Mouse (Mus musculus) brown adipose tissue, adult 24 weeks (tissue): ENCODE measurements around the gene Kyat1. TPM values are rescaled to one million over a fixed set of nuclear protein-coding genes. Genes with fewer than 3 reads are reported as not detected.
A peak's percentile ranks its signal among the peaks of the same experiment; 100 is the strongest.
"Not testable (repeated sequence)": the region's sequence is repeated elsewhere in the genome, so short reads cannot be mapped to it uniquely, and the experiment has no call there.

Experiments used
- H3K27ac ChIP-seq: fragments of 200-500 bp; replicated peaks from 2 replicates; pipeline ENCODE4 v1.5.1; 2012; ENCODE audit warnings: low read depth, mild to moderate bottlenecking, low read length
- H3K4me1 ChIP-seq: fragments of 200-500 bp; 2 replicates; pipeline ENCODE4 v1.6.1; 2012; ENCODE audit warnings: low read length, mixed read lengths; ENCODE audit not compliant: control insufficient read depth, insufficient read depth, insufficient read length
- H3K4me3 ChIP-seq: fragments of 200-500 bp; 2 replicates; pipeline ENCODE4 v1.5.1; 2012; ENCODE audit warnings: low read depth, mild to moderate bottlenecking, low read length, moderate library complexity; ENCODE audit not compliant: insufficient read depth
- polyA plus RNA-seq: library from polyadenylated mRNA; stranded (reverse); fragments of >200 nt; gene quantifications from 2 replicates; pipeline ENCODE4 v1.2.4, GENCODE M21; 2012; ENCODE audit not compliant: missing spikeins, insufficient read depth, insufficient read length

The Kyat1 gene
- polyA plus RNA-seq, 1 experiment, result 19.1 TPM

- Histone ChIP-seq H3K4me1 (peaks cover 3% of the 10 kb centered on the region; the same call in 1 of the 2 replicates), H3K4me3 (peak within 1 kb of the TSS; percentile 72), H3K27ac (peak within 1 kb of the TSS; percentile 60)
These were observed 34.2 kb downstream of the Kyat1 start, which contains the start of gene Endog for GRCm38 (mm10) chr2:30171371-30171996. TSS of gene Endog (plus strand) at chr2:30171493.

- no peak overlapping the region for H3K4me3 ChIP-seq
- H3K4me1 ChIP-seq, result no peaks in the 10 kb centered on the region
- no peak overlapping the region for H3K27ac ChIP-seq
These were observed 39.0 kb downstream of the Kyat1 start for GRCm38 (mm10) chr2:30166677-30167076.

GRCm38 (mm10) chr2:30164340-30164932 lies 41.2 kb downstream of the Kyat1 start:
- no peak overlapping the region for H3K27ac ChIP-seq
- no peaks in the 10 kb centered on the region for H3K4me1 ChIP-seq
- H3K4me3 ChIP-seq, result no peak overlapping the region

- Histone ChIP-seq H3K4me3 (no peak overlapping the region), H3K27ac (no peak overlapping the region), H3K4me1 (no peaks in the 10 kb centered on the region)
These were observed 43.8 kb downstream of the Kyat1 start for GRCm38 (mm10) chr2:30161809-30162208.

GRCm38 (mm10) chr2:30159871-30160270 lies 45.8 kb downstream of the Kyat1 start:
- H3K4me3 ChIP-seq, H3K4me1 ChIP-seq, H3K27ac ChIP-seq: not testable (repeated sequence)

GRCm38 (mm10) chr2:30152616-30153015 lies 53.0 kb downstream of the Kyat1 start:
- peak overlapping the region; percentile 15 for H3K27ac ChIP-seq
- H3K4me1 ChIP-seq, result peaks cover 10% of the 10 kb centered on the region
- no peak overlapping the region for H3K4me3 ChIP-seq

- no peak overlapping the region for H3K4me3 ChIP-seq
- H3K27ac ChIP-seq, result no peak overlapping the region
- peaks cover 10% of the 10 kb centered on the region for H3K4me1 ChIP-seq
These were observed 53.8 kb downstream of the Kyat1 start for GRCm38 (mm10) chr2:30151840-30152239.

- no peak overlapping the region for H3K4me3 ChIP-seq
- peak overlapping the region; percentile 55 for H3K27ac ChIP-seq
These were observed 58.2 kb downstream of the Kyat1 start for GRCm38 (mm10) chr2:30147466-30147865.

GRCm38 (mm10) chr2:30144436-30144835 lies 61.2 kb downstream of the Kyat1 start:
- H3K4me3 ChIP-seq, result no peak overlapping the region
- H3K4me1 ChIP-seq, result no peaks in the 10 kb centered on the region
- no peak overlapping the region for H3K27ac ChIP-seq

More at GRCm38 (mm10) chr2:30147466-30147865, 58.2 kb downstream of the Kyat1 start:
- peaks cover 8% of the 10 kb centered on the region; the same call in 1 of the 2 replicates for H3K4me1 ChIP-seq

- not testable (repeated sequence) for H3K4me3 ChIP-seq, H3K4me1 ChIP-seq
These were observed 65.6 kb downstream of the Kyat1 start for GRCm38 (mm10) chr2:30140021-30140420.

GRCm38 (mm10) chr2:30136458-30136857 lies 69.2 kb downstream of the Kyat1 start:
- Histone ChIP-seq H3K27ac (no peak overlapping the region), H3K4me3 (no peak overlapping the region)

More at GRCm38 (mm10) chr2:30140021-30140420, 65.6 kb downstream of the Kyat1 start:
- H3K27ac ChIP-seq, result not testable (repeated sequence)

More at GRCm38 (mm10) chr2:30136458-30136857, 69.2 kb downstream of the Kyat1 start:
- H3K4me1 ChIP-seq, result peaks cover 12% of the 10 kb centered on the region

Other genes starting within 250 kb of the Kyat1 start
- gene Sptan1, start 240.3 kb downstream of the Kyat1 start, polyA plus RNA-seq, result 81.3 and 132 TPM in 2 replicates
- gene Wdr34, start 157.0 kb downstream of the Kyat1 start, polyA plus RNA-seq, result 6.2 and 6.6 TPM in 2 replicates
- gene Set, start 148.5 kb downstream of the Kyat1 start, polyA plus RNA-seq, result 131 and 139 TPM in 2 replicates
- gene Pkn3, start 128.2 kb downstream of the Kyat1 start, polyA plus RNA-seq, result 1.3 and 4.2 TPM in 2 replicates
- 3.8 and 5.7 TPM in 2 replicates for gene Zdhhc12, start 112.2 kb downstream of the Kyat1 start, polyA plus RNA-seq
- 19.2 and 23.8 TPM in 2 replicates for gene Zer1, start 81.3 kb downstream of the Kyat1 start, polyA plus RNA-seq
- 28.8 and 38.6 TPM in 2 replicates for gene Tbc1d13, start 72.1 kb downstream of the Kyat1 start, polyA plus RNA-seq
- gene Endog, start 34.4 kb downstream of the Kyat1 start, polyA plus RNA-seq, result 64.4 and 85.8 TPM in 2 replicates
- gene Spout1, start 27.4 kb downstream of the Kyat1 start, polyA plus RNA-seq, result 11.0 and 12.7 TPM in 2 replicates
- 11.9 and 14.8 TPM in 2 replicates for gene Lrrc8a, start 31.9 kb upstream of the Kyat1 start, polyA plus RNA-seq
- not detected in 2 replicates for gene Gm28035, start 34.7 kb upstream of the Kyat1 start, polyA plus RNA-seq
- 16.2 and 19.3 TPM in 2 replicates for gene Phyhd1, start 60.4 kb upstream of the Kyat1 start, polyA plus RNA-seq
- gene Gm28038, start 75.2 kb upstream of the Kyat1 start, polyA plus RNA-seq, result not detected in 2 replicates
- gene Dolk, start 80.5 kb upstream of the Kyat1 start, polyA plus RNA-seq, result 37.8 and 40.5 TPM in 2 replicates
- gene Nup188, start 80.5 kb upstream of the Kyat1 start, polyA plus RNA-seq, result 10.9 and 19.5 TPM in 2 replicates
- gene Sh3glb2, start 153.5 kb upstream of the Kyat1 start, polyA plus RNA-seq, result 66.4 and 76.9 TPM in 2 replicates
- 77.1 and 78.5 TPM in 2 replicates for gene Miga2, start 158.4 kb upstream of the Kyat1 start, polyA plus RNA-seq
- 10.4 and 13.8 TPM in 2 replicates for gene Dolpp1, start 186.4 kb upstream of the Kyat1 start, polyA plus RNA-seq
- 378 and 560 TPM in 2 replicates for gene Crat, start 210.0 kb upstream of the Kyat1 start, polyA plus RNA-seq
- gene Ptpa, start 210.2 kb upstream of the Kyat1 start, polyA plus RNA-seq, result 83.8 and 94.3 TPM in 2 replicates